Mouse (Mus musculus): ENCODE data around the gene Hpf1. TPM values are rescaled to one million over a fixed set of nuclear protein-coding genes. Genes with fewer than 3 reads are reported as not detected.
A peak's percentile ranks its signal among the peaks of the same experiment; 100 is the strongest.

The Hpf1 gene
- polyA plus RNA-seq (2015; fragmentation: Nextera tagmentation; extraction: Ambion mirVana): 42.4 and 42.8 TPM in 2 replicates

DNA sequence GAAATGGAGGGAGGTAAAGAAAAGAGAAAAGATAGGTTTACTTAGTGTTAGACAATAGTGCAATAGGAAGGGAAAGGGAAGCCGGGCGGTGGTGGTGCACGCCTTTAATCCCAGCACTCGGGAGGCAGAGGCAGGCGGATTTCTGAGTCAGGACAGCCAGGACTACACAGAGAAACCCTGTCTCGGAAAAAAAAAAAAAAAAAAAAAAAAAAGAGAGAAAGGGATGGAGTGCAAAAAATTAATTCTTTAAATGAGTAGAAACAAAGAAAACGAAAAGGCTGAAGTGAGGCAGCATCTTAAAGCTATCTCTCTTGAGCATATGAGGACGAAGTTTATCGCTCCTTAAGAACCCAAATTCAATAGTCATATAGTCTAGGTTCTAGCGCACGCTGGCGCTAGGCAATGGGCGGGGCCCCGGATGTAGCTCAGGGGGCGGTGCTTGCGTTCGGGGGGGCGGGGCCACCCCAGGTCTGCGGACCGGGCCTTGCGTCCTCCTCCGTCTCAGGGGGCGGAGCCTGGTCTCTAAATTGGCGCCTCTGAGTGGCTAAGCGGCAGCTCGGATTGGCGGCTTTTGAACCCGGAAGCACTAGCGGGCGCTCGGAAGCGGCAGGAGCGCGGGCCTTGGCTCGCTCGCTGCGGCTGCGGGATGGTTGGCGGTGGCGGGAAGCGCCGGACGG is at the start of gene Hpf1:
TSS of gene Hpf1 (plus strand) at position 576 of the 677 bp plus-strand sequence.
- no peak within 1 kb of the TSS for H3K27ac ChIP-seq (ENCODE audit: low read depth, low read length)
- H3K9ac ChIP-seq (ENCODE audit: low read depth, low read length): peak within 1 kb of the TSS; percentile 67
- peak within 1 kb of the TSS; percentile 75 for H3K4me3 ChIP-seq (ENCODE audit: low read depth, low read length)
- no peaks in the 10 kb centered on the region for H3K9me3 ChIP-seq (ENCODE audit: control insufficient read depth)
- H3K27me3 ChIP-seq (replicated peaks; ENCODE audit: control insufficient read depth, insufficient read depth, low read length): no peaks in the 10 kb centered on the region
- WGBS: 5% methylated on average over 41 of the region's 43 CpGs
- no peak for TF ChIP-seq CTCF (IDR thresholded peaks at IDR 0.05; ENCODE audit: low read depth)
- peak within 1 kb of the TSS; percentile 84 for H3K4me2 ChIP-seq (replicated peaks; ENCODE audit: low read depth)
- peaks cover 6% of the 10 kb centered on the region; the same call in 1 of the 2 replicates for H3K36me3 ChIP-seq (ENCODE audit: control insufficient read depth, insufficient read depth)
- no peaks in the 10 kb centered on the region for H3K4me1 ChIP-seq (replicated peaks; ENCODE audit: control insufficient read depth, insufficient read depth, low read length)
- peak; percentile 100 for ATAC-seq

DNA sequence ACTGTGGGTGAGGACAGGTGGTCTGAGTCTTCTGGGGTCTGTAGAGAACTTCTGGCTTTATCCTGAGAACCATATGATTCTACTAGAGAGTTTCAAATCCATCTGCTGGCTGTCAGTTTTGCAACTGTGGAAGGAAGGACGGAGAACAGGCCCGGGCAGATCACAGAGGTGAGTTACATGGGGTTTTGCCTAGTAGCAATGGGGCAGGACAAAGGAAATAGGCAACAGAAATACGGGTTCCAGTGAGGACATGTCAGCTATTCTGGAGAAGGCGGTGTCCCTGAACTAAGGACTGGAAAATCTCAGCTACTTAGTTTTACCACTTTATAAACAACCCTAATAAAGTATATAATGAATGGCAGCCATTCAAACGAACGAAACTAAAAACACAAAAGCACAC is 47.8 kb upstream of the Hpf1 start:
- Histone ChIP-seq H3K9ac (ENCODE audit: low read depth, low read length) (no peak overlapping the region), H3K4me3 (ENCODE audit: low read depth, low read length) (no peak overlapping the region), H3K9me3 (ENCODE audit: control insufficient read depth) (no peaks in the 10 kb centered on the region), H3K27ac (ENCODE audit: low read depth, low read length) (no peak overlapping the region), H3K4me1 (replicated peaks; ENCODE audit: control insufficient read depth, insufficient read depth, low read length) (no peaks in the 10 kb centered on the region), H3K36me3 (ENCODE audit: control insufficient read depth, insufficient read depth) (no peaks in the 10 kb centered on the region), H3K27me3 (replicated peaks; ENCODE audit: control insufficient read depth, insufficient read depth, low read length) (no peaks in the 10 kb centered on the region), H3K4me2 (replicated peaks; ENCODE audit: low read depth) (no peak overlapping the region)
- TF ChIP-seq CTCF (IDR thresholded peaks at IDR 0.05; ENCODE audit: low read depth): no peak
- ATAC-seq: no peak
- 69% methylated on average over 6 of the region's 6 CpGs for WGBS

DNA sequence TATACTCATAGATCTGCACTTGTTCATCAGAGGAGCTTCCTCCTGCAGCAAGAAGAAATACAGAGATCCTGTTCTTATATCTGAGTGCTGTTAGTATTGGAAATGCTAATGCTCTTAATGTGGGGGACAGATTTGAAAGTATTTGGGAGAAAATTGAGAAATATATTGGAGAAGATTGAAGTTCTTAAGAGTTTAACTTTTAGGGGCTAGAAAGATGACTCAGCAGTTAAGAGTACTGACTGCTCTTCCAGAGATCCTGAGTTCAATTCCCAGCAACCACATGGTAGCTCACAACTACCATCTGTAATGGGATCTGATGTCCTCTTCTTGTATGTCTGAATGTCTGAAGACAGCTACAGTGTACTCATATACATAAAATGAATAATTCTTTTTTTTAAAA is 32.7 kb upstream of the Hpf1 start:
- H3K27me3 ChIP-seq (replicated peaks; ENCODE audit: control insufficient read depth, insufficient read depth, low read length): no peaks in the 10 kb centered on the region
- TF ChIP-seq CTCF (IDR thresholded peaks at IDR 0.05; ENCODE audit: low read depth): no peak
- no peak overlapping the region for H3K4me3 ChIP-seq (ENCODE audit: low read depth, low read length)
- no peaks in the 10 kb centered on the region for H3K36me3 ChIP-seq (ENCODE audit: control insufficient read depth, insufficient read depth)
- no peak overlapping the region for H3K27ac ChIP-seq (ENCODE audit: low read depth, low read length)
- no peaks in the 10 kb centered on the region for H3K9me3 ChIP-seq (ENCODE audit: control insufficient read depth)
- no peak overlapping the region for H3K9ac ChIP-seq (ENCODE audit: low read depth, low read length)
- ATAC-seq: no peak
- no peak overlapping the region for H3K4me2 ChIP-seq (replicated peaks; ENCODE audit: low read depth)
- no peaks in the 10 kb centered on the region for H3K4me1 ChIP-seq (replicated peaks; ENCODE audit: control insufficient read depth, insufficient read depth, low read length)

DNA sequence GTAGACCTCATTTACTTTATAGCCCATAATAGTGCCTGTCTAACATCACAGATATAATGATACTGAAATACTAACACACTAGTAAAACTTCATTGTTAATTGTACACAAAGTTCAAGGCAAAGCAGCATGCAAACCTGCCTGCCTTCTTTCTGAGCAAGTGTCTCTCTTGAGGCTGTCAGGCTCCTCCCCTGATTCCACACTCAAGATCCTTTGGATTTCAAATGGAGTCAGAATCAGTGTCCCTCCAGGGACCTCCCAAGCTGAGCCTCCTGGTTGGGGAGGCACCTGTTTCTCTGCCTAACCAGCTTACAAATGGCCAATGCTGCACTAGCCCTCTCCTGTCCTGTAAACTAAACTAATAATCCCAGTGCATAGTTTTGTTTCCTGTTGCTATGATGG is 32.1 kb upstream of the Hpf1 start:
- no peak for ATAC-seq
- Histone ChIP-seq H3K9me3 (ENCODE audit: control insufficient read depth) (no peaks in the 10 kb centered on the region), H3K9ac (ENCODE audit: low read depth, low read length) (no peak overlapping the region), H3K36me3 (ENCODE audit: control insufficient read depth, insufficient read depth) (no peaks in the 10 kb centered on the region), H3K27ac (ENCODE audit: low read depth, low read length) (no peak overlapping the region), H3K4me2 (replicated peaks; ENCODE audit: low read depth) (no peak overlapping the region), H3K27me3 (replicated peaks; ENCODE audit: control insufficient read depth, insufficient read depth, low read length) (no peaks in the 10 kb centered on the region), H3K4me3 (ENCODE audit: low read depth, low read length) (no peak overlapping the region), H3K4me1 (replicated peaks; ENCODE audit: control insufficient read depth, insufficient read depth, low read length) (no peaks in the 10 kb centered on the region)
- TF ChIP-seq CTCF (IDR thresholded peaks at IDR 0.05; ENCODE audit: low read depth): no peak

DNA sequence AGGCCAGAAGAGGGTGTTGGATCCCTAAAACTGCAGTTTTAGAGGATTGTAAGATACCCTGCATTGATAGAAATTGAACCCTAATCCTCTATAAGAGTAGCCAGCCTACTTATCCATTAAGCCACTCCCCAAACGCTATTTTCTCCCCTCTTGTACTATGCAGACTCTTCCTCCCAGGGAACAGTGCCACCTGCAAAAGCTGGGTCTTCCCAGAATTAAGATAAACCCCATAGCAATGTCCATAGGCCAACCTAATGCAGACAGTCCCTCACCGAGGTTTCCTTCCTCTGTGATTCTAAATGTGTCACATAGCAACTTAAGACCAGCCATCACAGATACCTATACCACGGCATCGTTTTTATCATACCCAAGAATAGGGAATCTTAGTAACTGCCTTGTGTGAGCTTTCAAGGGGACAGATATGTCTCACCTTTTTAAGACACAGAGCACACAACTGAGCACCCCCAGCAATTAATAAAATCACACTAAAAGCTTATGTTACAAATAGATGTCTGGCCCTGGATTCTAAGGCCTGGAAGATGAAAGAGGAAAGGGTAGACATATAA is 31.2 kb upstream of the Hpf1 start:
- ATAC-seq: no peak
- Histone ChIP-seq H3K9ac (ENCODE audit: low read depth, low read length) (no peak overlapping the region), H3K4me1 (replicated peaks; ENCODE audit: control insufficient read depth, insufficient read depth, low read length) (no peaks in the 10 kb centered on the region), H3K4me3 (ENCODE audit: low read depth, low read length) (no peak overlapping the region), H3K9me3 (ENCODE audit: control insufficient read depth) (no peaks in the 10 kb centered on the region), H3K36me3 (ENCODE audit: control insufficient read depth, insufficient read depth) (no peaks in the 10 kb centered on the region), H3K27ac (ENCODE audit: low read depth, low read length) (no peak overlapping the region), H3K4me2 (replicated peaks; ENCODE audit: low read depth) (no peak overlapping the region), H3K27me3 (replicated peaks; ENCODE audit: control insufficient read depth, insufficient read depth, low read length) (no peaks in the 10 kb centered on the region)
- no peak for TF ChIP-seq CTCF (IDR thresholded peaks at IDR 0.05; ENCODE audit: low read depth)
- WGBS: 74% methylated on average over 4 of the region's 4 CpGs

DNA sequence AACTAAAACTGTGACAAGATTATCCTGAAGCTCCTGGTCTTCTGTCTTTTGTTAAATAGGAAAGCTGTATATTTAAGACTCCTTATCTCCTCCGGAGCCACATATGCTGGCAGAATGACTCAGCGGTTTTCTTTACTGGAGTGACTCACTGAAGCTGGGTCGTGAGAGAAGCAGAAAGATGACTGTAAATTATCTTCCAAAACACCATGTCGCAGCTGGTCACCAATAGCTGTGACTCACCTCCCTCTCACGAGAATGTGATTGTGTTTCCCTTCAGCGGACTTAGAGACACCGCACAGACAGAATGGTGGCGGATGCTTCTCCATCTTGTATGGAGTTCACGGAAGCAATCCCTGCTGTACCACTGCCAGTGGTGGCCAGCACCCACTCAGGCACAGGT is 30.6 kb upstream of the Hpf1 start:
- Histone ChIP-seq H3K27ac (ENCODE audit: low read depth, low read length) (no peak overlapping the region), H3K27me3 (replicated peaks; ENCODE audit: control insufficient read depth, insufficient read depth, low read length) (no peaks in the 10 kb centered on the region), H3K36me3 (ENCODE audit: control insufficient read depth, insufficient read depth) (no peaks in the 10 kb centered on the region), H3K9me3 (ENCODE audit: control insufficient read depth) (no peaks in the 10 kb centered on the region), H3K4me3 (ENCODE audit: low read depth, low read length) (no peak overlapping the region), H3K4me1 (replicated peaks; ENCODE audit: control insufficient read depth, insufficient read depth, low read length) (no peaks in the 10 kb centered on the region), H3K9ac (ENCODE audit: low read depth, low read length) (no peak overlapping the region), H3K4me2 (replicated peaks; ENCODE audit: low read depth) (no peak overlapping the region)
- no peak for TF ChIP-seq CTCF (IDR thresholded peaks at IDR 0.05; ENCODE audit: low read depth)
- 0 out of 2 replicates have a peak, but pooled peaks have one; percentile 25 for ATAC-seq
- WGBS: 54% methylated on average over 9 of the region's 9 CpGs

All from intestine, postnatal 0 days (tissue).